Mouse (Mus musculus) olfactory bulb, adult 2 months (tissue): ENCODE data around the gene Sesn2.

Source experiments
- CTCF ChIP-seq: fragments of 200-500 bp; IDR thresholded peaks from 2 replicates; pipeline ENCODE4 v1.5.1; 2012; ENCODE audit warnings: low read depth, mild to moderate bottlenecking, low read length, moderate library complexity; ENCODE audit not compliant: insufficient read depth
- POLR2A ChIP-seq: fragments of 200-500 bp; IDR thresholded peaks from 2 replicates; pipeline ENCODE4 v1.6.1; 2012; ENCODE audit warnings: mild to moderate bottlenecking, low read depth, low read length, moderate library complexity; ENCODE audit not compliant: insufficient read depth

DNA sequence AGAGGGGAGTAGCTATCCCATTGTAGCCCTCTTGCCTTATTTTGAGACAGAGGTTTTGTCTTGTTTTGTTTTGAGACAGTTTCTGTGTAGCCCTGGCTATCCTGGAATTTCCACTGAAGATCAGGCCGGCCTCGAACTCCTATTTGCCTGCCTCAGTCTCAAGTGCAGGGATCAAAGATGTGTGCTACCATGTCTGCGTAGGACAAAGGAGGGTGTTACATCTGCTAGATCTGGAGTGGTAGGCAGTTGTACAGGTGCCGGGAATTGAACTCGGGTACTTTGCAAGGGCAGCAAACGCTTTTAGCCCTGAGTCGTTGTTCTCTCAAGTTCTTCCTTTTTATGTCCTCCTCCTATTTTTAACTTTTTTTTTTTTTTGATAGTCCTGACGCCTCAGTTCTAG is 19.2 kb downstream of the Sesn2 start:
- TF ChIP-seq CTCF: no peak
- no peak for TF ChIP-seq POLR2A
